Mouse (Mus musculus): ENCODE measurements around the gene Olfr71. TPM values are rescaled to one million over a fixed set of nuclear protein-coding genes. Genes with fewer than 3 reads are reported as not detected.

Olfr71 gene
- total RNA-seq, 1 experiment from 2014 or later, result not detected

GRCm38 (mm10) chr4:43655656-43656338 is 54.3 kb downstream of the Olfr71 start:
- DNase-seq, result no peak

Other genes with a start within 250 kb of the Olfr71 start
- 0.24 TPM in 1 of 2 replicates, not detected in the other for gene Sit1, start 226.5 kb downstream of the Olfr71 start, total RNA-seq (2021)
- gene Ccdc107, start 217.4 kb downstream of the Olfr71 start, total RNA-seq (2021), result 54.6 and 58.2 TPM in 2 replicates
- 4.6 and 7.4 TPM in 2 replicates for gene Arhgef39, start 210.6 kb downstream of the Olfr71 start, total RNA-seq (2021)
- gene Car9, start 203.3 kb downstream of the Olfr71 start, total RNA-seq (2021), result 0.61 TPM in 1 of 2 replicates, not detected in the other
- 98.8 and 110 TPM in 2 replicates for gene Tpm2, start 186.5 kb downstream of the Olfr71 start, total RNA-seq (2021)
- gene Creb3, start 147.9 kb downstream of the Olfr71 start, total RNA-seq (2021), result 111 and 172 TPM in 2 replicates
- gene Tln1, start 147.6 kb downstream of the Olfr71 start, total RNA-seq (2021), result 229 and 303 TPM in 2 replicates
- 50.5 and 58.9 TPM in 2 replicates for gene Rgp1, start 131.5 kb downstream of the Olfr71 start, total RNA-seq (2021)
- gene Gba2, start 131.4 kb downstream of the Olfr71 start, total RNA-seq (2021), result 11.9 and 15.4 TPM in 2 replicates
- gene Msmp, start 125.8 kb downstream of the Olfr71 start, total RNA-seq (2021), result 4.5 and 5.7 TPM in 2 replicates
- gene Npr2, start 78.3 kb downstream of the Olfr71 start, total RNA-seq (2021), result 26.9 and 37.9 TPM in 2 replicates
- gene Spag8, start 56.7 kb downstream of the Olfr71 start, total RNA-seq (2021), result 0.55 TPM in 1 of 2 replicates, not detected in the other
- 63.7 and 75.0 TPM in 2 replicates for gene Hint2, start 53.8 kb downstream of the Olfr71 start, total RNA-seq (2021)
- 4.3 and 7.4 TPM in 2 replicates for gene Tmem8b, start 41.3 kb downstream of the Olfr71 start, total RNA-seq (2021)
- 0.21 TPM in 1 of 2 replicates, not detected in the other for gene Fam221b, start 41.1 kb downstream of the Olfr71 start, total RNA-seq (2021)
- gene Olfr70, start 9.4 kb downstream of the Olfr71 start, total RNA-seq (2021), result not detected in 2 replicates
- gene Hrct1, start 16.9 kb upstream of the Olfr71 start, total RNA-seq (2021), result 1.5 and 1.9 TPM in 2 replicates
- 2.1 and 2.7 TPM in 2 replicates for gene Spaar, start 19.8 kb upstream of the Olfr71 start, total RNA-seq (2021)
- not detected in 2 replicates for gene Olfr159, start 60.8 kb upstream of the Olfr71 start, total RNA-seq (2021)
- not detected in 2 replicates for gene Olfr156, start 113.6 kb upstream of the Olfr71 start, total RNA-seq (2021)
- not detected in 2 replicates for gene Olfr157, start 129.9 kb upstream of the Olfr71 start, total RNA-seq (2021)
- not detected in 2 replicates for gene Olfr155, start 141.3 kb upstream of the Olfr71 start, total RNA-seq (2021)
- gene Reck, start 165.3 kb upstream of the Olfr71 start, total RNA-seq (2021), result 12.3 and 16.1 TPM in 2 replicates
- 2.4 and 3.1 TPM in 2 replicates for gene Glipr2, start 247.1 kb upstream of the Olfr71 start, total RNA-seq (2021)